Mouse (Mus musculus) myocyte (in vitro differentiated cells): ENCODE measurements at regions not wholly inside any gene's neighbourhood (a gene's known extent, or its start where the extent isn't known, plus 50 kb on each side); places are given as distances from the start of the nearest gene placed in this dataset.

Source experiments
- CEBPB ChIP-seq: IDR thresholded peaks from 2 replicates; pipeline ENCODE4 v1.6.1; 2011; ENCODE audit warnings: mild to moderate bottlenecking, moderate library complexity; ENCODE audit not compliant: poor library complexity, insufficient read depth, severe bottlenecking
- E2F4 ChIP-seq: IDR thresholded peaks from one replicate; pipeline ENCODE4 v1.6.1; 2011; ENCODE audit warnings: mild to moderate bottlenecking, control low read depth, moderate library complexity; ENCODE audit not compliant: insufficient read depth
- MAX ChIP-seq: IDR thresholded peaks from one replicate; pipeline ENCODE4 v1.6.1; 2011; ENCODE audit warnings: low read depth, mild to moderate bottlenecking, control low read depth
- MYOD1 ChIP-seq, 3 experiments: IDR thresholded peaks; one replicate each; pipeline ENCODE4 v1.6.1; 2011; ENCODE audit warnings: control low read depth in 2 of 3, low read depth in 2 of 3, mild to moderate bottlenecking in 2 of 3, moderate library complexity in 1 of 3; ENCODE audit not compliant: insufficient read length in 2 of 3, control insufficient read depth in 1 of 3
- MYOG ChIP-seq, 3 experiments: IDR thresholded peaks; one replicate each; pipeline ENCODE4 v1.6.1; 2011; ENCODE audit warnings: control low read depth in 2 of 3, low read depth in 2 of 3, mild to moderate bottlenecking in 2 of 3; ENCODE audit not compliant: insufficient read length in 2 of 3, control insufficient read depth in 1 of 3, insufficient read depth in 1 of 3
- POLR2A ChIP-seq: IDR thresholded peaks from one replicate; pipeline ENCODE4 v1.6.1; 2011; ENCODE audit warnings: low read depth, mild to moderate bottlenecking, control low read depth, moderate library complexity; ENCODE audit not compliant: insufficient read length
- POLR2AphosphoS2 ChIP-seq: IDR thresholded peaks from one replicate; pipeline ENCODE4 v1.6.1; 2011; ENCODE audit warnings: low read depth, control low read depth; ENCODE audit not compliant: insufficient read length
- REST ChIP-seq: IDR thresholded peaks from one replicate; pipeline ENCODE4 v1.6.1; 2011; ENCODE audit warnings: mild to moderate bottlenecking, control low read depth, moderate library complexity; ENCODE audit not compliant: insufficient read depth, insufficient read length
- SRF ChIP-seq: IDR thresholded peaks from one replicate; pipeline ENCODE4 v1.6.1; 2011; ENCODE audit warnings: low read depth; ENCODE audit not compliant: control insufficient read depth, insufficient read length
- TCF12 ChIP-seq: IDR thresholded peaks from one replicate; pipeline ENCODE4 v1.6.1; 2011; ENCODE audit warnings: mild to moderate bottlenecking, control low read depth; ENCODE audit not compliant: poor library complexity, insufficient read depth, severe bottlenecking
- USF1 ChIP-seq: IDR thresholded peaks from one replicate; pipeline ENCODE4 v1.6.1; 2011; ENCODE audit warnings: low read depth, mild to moderate bottlenecking, control low read depth, moderate library complexity

DNA sequence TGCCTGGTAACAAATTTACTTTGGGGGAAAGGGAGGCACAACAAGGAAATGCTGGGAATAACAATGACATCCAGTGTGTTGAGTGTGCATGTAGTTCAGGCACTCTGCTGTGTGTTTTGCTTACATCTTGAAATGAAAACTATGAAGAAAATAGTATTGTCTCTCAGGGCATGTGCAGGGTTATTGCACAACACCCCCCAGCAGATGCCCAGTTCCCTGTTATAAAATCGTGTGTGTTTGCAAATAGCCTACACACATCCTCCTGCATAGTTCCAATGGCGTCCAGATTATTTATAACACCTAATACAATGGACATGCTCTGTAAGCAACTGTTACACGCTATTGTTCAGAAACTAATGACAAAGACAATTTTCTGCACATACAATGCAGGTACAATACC lies 220.0 kb upstream of the Pgrmc2 start:
- no peak for TF ChIP-seq POLR2A
- no peak for TF ChIP-seq MYOG (IDR thresholded peaks at IDR 0.05; ENCODE audit: control insufficient read depth in 1 of 3, insufficient read depth in 1 of 3, insufficient read length in 2 of 3, low read depth in 2 of 3)
- TF ChIP-seq USF1, result no peak
- TF ChIP-seq E2F4, result no peak
- no peak for TF ChIP-seq MAX
- no peak for TF ChIP-seq SRF
- TF ChIP-seq MYOD1 (IDR thresholded peaks at IDR 0.05; ENCODE audit: control insufficient read depth in 1 of 3, insufficient read length in 2 of 3, low read depth in 2 of 3), result no peak
- TF ChIP-seq CEBPB, result peak; percentile 35; the same call in 1 of the 2 replicates
- no peak for TF ChIP-seq REST
- no peak for TF ChIP-seq POLR2AphosphoS2
- no peak for TF ChIP-seq TCF12
